Mouse (Mus musculus) right cerebral cortex, postnatal 36 days (tissue): ENCODE measurements around the gene Igf2bp2.

Source experiments
- DNase-seq, 2 experiments: peaks; one replicate each; pipeline ENCODE4 v3.0.0; 2022; ENCODE audit warnings: low spot score in 2 of 2, mixed read lengths in 1 of 2

The Igf2bp2 gene

GRCm38 (mm10) chr16:22162512-22163455 is at the start of gene Igf2bp2:
TSS of gene Igf2bp2 (minus strand) at chr16:22163299.
- DNase-seq = no peak

- no peak for DNase-seq
Measured at GRCm38 (mm10) chr16:22203501-22203900, 40.4 kb upstream of the Igf2bp2 start.

- DNase-seq = no peak
Measured at GRCm38 (mm10) chr16:22201858-22202257, 38.8 kb upstream of the Igf2bp2 start.

- DNase-seq = no peak
Measured at GRCm38 (mm10) chr16:22200476-22200875, 37.4 kb upstream of the Igf2bp2 start.

GRCm38 (mm10) chr16:22187366-22187765 is 24.3 kb upstream of the Igf2bp2 start:
- no peak for DNase-seq

- no peak for DNase-seq
Measured at GRCm38 (mm10) chr16:22185411-22185810, 22.3 kb upstream of the Igf2bp2 start.

- no peak for DNase-seq
Measured at GRCm38 (mm10) chr16:22184113-22184512, 21.0 kb upstream of the Igf2bp2 start.

GRCm38 (mm10) chr16:22182286-22182685 is 19.2 kb upstream of the Igf2bp2 start:
- DNase-seq = no peak

GRCm38 (mm10) chr16:22178793-22179192 is 15.7 kb upstream of the Igf2bp2 start:
- no peak for DNase-seq

- no peak for DNase-seq
Measured at GRCm38 (mm10) chr16:22177999-22178398, 14.9 kb upstream of the Igf2bp2 start.

- DNase-seq = no peak
Measured at GRCm38 (mm10) chr16:22168731-22169130, 5.6 kb upstream of the Igf2bp2 start.

- DNase-seq = no peak
Measured at GRCm38 (mm10) chr16:22165556-22165955, 2.5 kb upstream of the Igf2bp2 start.

- DNase-seq = no peak
Measured at GRCm38 (mm10) chr16:22164446-22164845, 1.3 kb upstream of the Igf2bp2 start.

GRCm38 (mm10) chr16:22163456-22163851 is 355 bp upstream of the Igf2bp2 start:
- no peak for DNase-seq

- DNase-seq = no peak
Measured at GRCm38 (mm10) chr16:22162066-22162511, 1.0 kb downstream of the Igf2bp2 start.

- no peak for DNase-seq
Measured at GRCm38 (mm10) chr16:22161351-22162065, 1.6 kb downstream of the Igf2bp2 start.

- DNase-seq = no peak
Measured at GRCm38 (mm10) chr16:22160386-22161145, 2.5 kb downstream of the Igf2bp2 start.

GRCm38 (mm10) chr16:22152941-22153444 is 10.1 kb downstream of the Igf2bp2 start:
- DNase-seq = no peak

GRCm38 (mm10) chr16:22151706-22152315 is 11.3 kb downstream of the Igf2bp2 start:
- no peak for DNase-seq

- no peak for DNase-seq
Measured at GRCm38 (mm10) chr16:22150421-22150820, 12.7 kb downstream of the Igf2bp2 start.

GRCm38 (mm10) chr16:22149659-22150345 is 13.3 kb downstream of the Igf2bp2 start:
- no peak for DNase-seq
